Mouse (Mus musculus) lung, postnatal 0 days (tissue): Measurements from ENCODE around the gene Gpr183.

Source experiments
- CTCF ChIP-seq: IDR thresholded peaks from 2 replicates; pipeline ENCODE4 v1.5.1; 2016; ENCODE audit warnings: antibody characterized with exemption, mild to moderate bottlenecking
- EP300 ChIP-seq: IDR thresholded peaks from 2 replicates; pipeline ENCODE4 v1.6.1; 2016; ENCODE audit warnings: antibody characterized with exemption, mild to moderate bottlenecking, control low read depth

DNA sequence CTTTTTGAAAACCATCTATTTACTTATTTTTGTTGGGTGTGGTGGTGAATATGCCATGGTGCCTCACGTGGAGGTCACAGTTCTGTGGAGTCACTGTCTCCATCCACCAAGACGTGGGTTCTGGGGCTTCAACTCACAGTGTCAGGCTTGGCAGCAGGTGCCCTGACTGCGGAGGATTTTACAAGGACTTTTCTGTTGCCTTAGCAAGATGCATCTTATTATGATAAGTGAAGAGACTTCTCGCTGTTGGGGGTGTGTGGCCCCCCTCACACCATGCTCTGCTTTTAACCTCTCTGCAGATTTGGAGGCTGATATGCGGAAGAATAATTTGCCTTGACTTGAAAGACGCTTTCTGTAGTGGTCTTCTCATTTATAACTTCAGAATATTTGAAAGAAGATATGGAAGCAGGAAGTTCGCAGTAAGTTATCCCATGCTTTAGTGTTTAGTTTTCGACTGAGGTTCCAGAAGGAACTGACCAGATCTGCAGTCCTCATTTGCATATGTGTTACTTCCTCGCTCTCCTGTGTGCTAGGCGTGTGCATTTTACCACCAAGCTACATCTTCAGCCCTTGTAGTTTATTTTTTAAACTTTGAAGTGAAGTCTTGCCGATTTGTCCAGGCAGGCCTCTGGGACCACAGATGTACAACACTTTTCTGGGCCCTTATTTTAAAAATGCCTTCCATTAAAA lies 57.9 kb downstream of the Gpr183 start:
- TF ChIP-seq CTCF = no peak
- TF ChIP-seq EP300 = no peak
